9 mouse cellular contexts compared by ENCODE assay signal in the genomic region with DNA sequence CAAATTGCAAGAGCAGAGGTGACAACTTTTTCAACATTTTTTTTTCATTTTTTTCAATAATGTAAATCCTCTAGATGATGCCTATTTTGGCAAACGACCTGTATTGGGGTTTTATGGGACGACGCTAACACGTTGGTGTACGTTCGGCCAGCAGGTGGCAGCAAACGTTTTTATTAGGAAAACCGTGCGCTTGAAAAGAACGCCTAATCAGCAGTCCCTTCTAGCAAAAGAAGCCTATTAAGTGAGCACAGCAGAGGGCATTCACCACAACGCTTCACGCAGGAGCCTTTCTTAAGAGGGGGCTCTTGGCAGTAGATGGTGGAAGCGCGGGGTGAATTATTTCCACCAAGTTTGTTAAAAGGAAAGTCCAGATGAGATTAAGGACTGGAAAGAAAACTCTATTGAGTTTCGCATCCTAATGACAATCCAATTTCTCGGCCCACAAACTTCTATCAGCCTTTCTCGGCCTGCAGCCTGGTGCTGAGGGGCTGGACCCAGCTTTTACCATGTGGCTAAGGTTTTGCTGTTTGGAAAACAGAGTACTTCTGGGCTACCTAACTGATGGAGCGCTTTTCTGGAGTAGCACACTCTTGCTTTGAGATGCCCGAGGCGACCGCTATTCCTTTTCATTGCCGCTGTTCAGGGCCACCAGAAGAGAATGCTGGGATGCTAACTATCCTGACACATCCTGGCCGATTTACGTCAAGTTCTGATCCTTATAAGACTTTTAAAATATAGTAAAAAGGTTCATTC.
DNase-seq lines count a peak whose midpoint lies in the region; ATAC-seq and TF ChIP-seq lines count a peak whose summit lies in the region.
"Had no signal": no experiment of that assay in that cellular context is flagged by ENCODE, and none has a peak within 500 bp of the region (broad histone marks: within the 10 kb centered on the region; RNA-seq: fewer than 3 reads in every experiment).

No protein-coding gene starts in this region.

- H3K27ac ChIP-seq in ES-E14 (ENCODE audit: insufficient read depth, low read depth, low read length, poor library complexity, severe bottlenecking): no peak overlapping the region
- 0 out of 2 replicates have a peak overlapping the region, but pooled peaks have one; percentile 7 for H3K27ac ChIP-seq in forebrain, embryonic 15.5 days (replicated peaks)
- H3K27ac ChIP-seq in hindbrain, embryonic 10.5 days: no peak overlapping the region
- H3K27ac ChIP-seq in layer of hippocampus, adult 2 months: peak overlapping the region; percentile 64
- H3K27ac ChIP-seq in lung, postnatal 0 days (ENCODE audit: low read length): no peak overlapping the region
- H3K27ac ChIP-seq: limb, embryonic 15.5 days had no signal

- H3K9me3 ChIP-seq in ES-E14 (ENCODE audit: control insufficient read depth, insufficient read depth, low read depth, low read length): no peaks in the 10 kb centered on the region
- no peaks in the 10 kb centered on the region for H3K9me3 ChIP-seq in forebrain, embryonic 15.5 days
- no peaks in the 10 kb centered on the region for H3K9me3 ChIP-seq in hindbrain, embryonic 10.5 days
- H3K9me3 ChIP-seq in lung, postnatal 0 days (ENCODE audit: low read length): no peaks in the 10 kb centered on the region
- H3K9me3 ChIP-seq: limb, embryonic 15.5 days had no signal

- peak; percentile 90 for TF ChIP-seq CTCF in layer of hippocampus, adult 2 months (conservative IDR thresholded peaks at IDR 0.05)
- TF ChIP-seq CTCF in lung, postnatal 0 days (IDR thresholded peaks at IDR 0.05): peak; percentile 84

- peak; percentile 90 for ATAC-seq in forebrain, embryonic 15.5 days (replicated peaks)
- ATAC-seq in lung, postnatal 0 days: peak; percentile 63

- no peak overlapping the region; the same call in 1 of the 2 replicates for H3K4me2 ChIP-seq in forebrain, embryonic 15.5 days (replicated peaks)
- H3K4me2 ChIP-seq in lung, postnatal 0 days (replicated peaks; ENCODE audit: low read depth, low read length): no peak overlapping the region
- H3K4me2 ChIP-seq: limb, embryonic 15.5 days had no signal

- peak; percentile 68 for DNase-seq in ES-E14 (ENCODE audit: low read depth, low spot score)
- DNase-seq in c-Kit-positive CD71-positive TER-119-negative erythroid progenitor cells, embryonic 14.5 days (ENCODE audit: low read depth): peak; percentile 43
- peak; percentile 84 for DNase-seq in hindbrain, embryonic 10.5 days (ENCODE audit: low spot score)
- peak; percentile 87 to 90 for DNase-seq in layer of hippocampus, adult 2 months (ENCODE audit: low spot score in 2 of 2)
- DNase-seq in lung, postnatal 0 days (ENCODE audit: low spot score): peak; percentile 93
- peak; percentile 97 for DNase-seq in retina, embryonic 14.5 days (ENCODE audit: low spot score)
- peak; percentile 73 for DNase-seq in thymus, postnatal 25 days

- H3K9ac ChIP-seq in ES-E14 (ENCODE audit: insufficient read depth, low read depth, low read length, poor library complexity, severe bottlenecking): no peak overlapping the region
- H3K9ac ChIP-seq in forebrain, embryonic 15.5 days (replicated peaks): no peak overlapping the region
- no peak overlapping the region for H3K9ac ChIP-seq in lung, postnatal 0 days (replicated peaks; ENCODE audit: low read depth)
- H3K9ac ChIP-seq: limb, embryonic 15.5 days had no signal

- H3K4me3 ChIP-seq in ES-E14 (ENCODE audit: insufficient read depth in 1 of 2, low read depth in 1 of 2, low read length in 2 of 2, poor library complexity in 1 of 2, severe bottlenecking in 1 of 2): no peak overlapping the region
- H3K4me3 ChIP-seq in forebrain, embryonic 15.5 days: no peak overlapping the region
- no peak overlapping the region for H3K4me3 ChIP-seq in hindbrain, embryonic 10.5 days
- no peak overlapping the region for H3K4me3 ChIP-seq in layer of hippocampus, adult 2 months
- no peak overlapping the region for H3K4me3 ChIP-seq in lung, postnatal 0 days (ENCODE audit: low read depth, low read length)
- H3K4me3 ChIP-seq: limb, embryonic 15.5 days had no signal

- WGBS in forebrain, embryonic 15.5 days: 12% methylated on average over 24 of the region's 24 CpGs
- 38% methylated on average over 24 of the region's 24 CpGs for WGBS in hindbrain, embryonic 10.5 days
- WGBS in lung, postnatal 0 days: 40% methylated on average over 24 of the region's 24 CpGs

- in situ Hi-C loops in ES-E14 (cut with MboI; ENCODE audit: low sequenced_read_pairs in 2 of 2, unreplicated experiment in 2 of 2): no loop called here

- H3K36me3 ChIP-seq in ES-E14 (ENCODE audit: control insufficient read depth, insufficient read depth, low read length, poor library complexity, severe bottlenecking): no peaks in the 10 kb centered on the region
- H3K36me3 ChIP-seq in forebrain, embryonic 15.5 days: no peaks in the 10 kb centered on the region
- no peaks in the 10 kb centered on the region for H3K36me3 ChIP-seq in hindbrain, embryonic 10.5 days
- H3K36me3 ChIP-seq in lung, postnatal 0 days (ENCODE audit: insufficient read depth, low read length): no peaks in the 10 kb centered on the region
- H3K36me3 ChIP-seq: limb, embryonic 15.5 days had no signal

- TF ChIP-seq EP300 in lung, postnatal 0 days (IDR thresholded peaks at IDR 0.05): 0 out of 2 replicates have a peak, but pooled peaks have one; percentile 8

- H3K27me3 ChIP-seq in forebrain, embryonic 15.5 days: no peaks in the 10 kb centered on the region
- H3K27me3 ChIP-seq in hindbrain, embryonic 10.5 days (ENCODE audit: insufficient read depth, poor library complexity, severe bottlenecking): no peaks in the 10 kb centered on the region
- no peaks in the 10 kb centered on the region for H3K27me3 ChIP-seq in lung, postnatal 0 days (replicated peaks; ENCODE audit: insufficient read depth, low read length)
- H3K27me3 ChIP-seq: limb, embryonic 15.5 days had no signal

- H3K4me1 ChIP-seq in ES-E14 (ENCODE audit: control insufficient read depth in 2 of 2, insufficient read depth in 2 of 2, low read length in 2 of 2, poor library complexity in 1 of 2): no peaks in the 10 kb centered on the region
- H3K4me1 ChIP-seq in forebrain, embryonic 15.5 days: peaks cover 5% of the 10 kb centered on the region
- H3K4me1 ChIP-seq in hindbrain, embryonic 10.5 days (replicated peaks): peaks cover 11% of the 10 kb centered on the region; the same call in 1 of the 2 replicates
- peaks cover 5% of the 10 kb centered on the region; the same call in 1 of the 2 replicates for H3K4me1 ChIP-seq in lung, postnatal 0 days (ENCODE audit: insufficient read depth, low read depth, low read length)
- H3K4me1 ChIP-seq: limb, embryonic 15.5 days had no signal

TF ChIP-seq in ES-E14, 5 proteins besides CTCF, POLR2A, EP300 and RAD21:
- TF ChIP-seq ZNF384 (IDR thresholded peaks at IDR 0.05; ENCODE audit: low read depth, low read length): no peak
- TF ChIP-seq HCFC1 (IDR thresholded peaks at IDR 0.05; ENCODE audit: borderline replicate concordance, insufficient read depth, low read length): no peak
- peak; percentile 91 for TF ChIP-seq ZC3H11A (IDR thresholded peaks at IDR 0.05; ENCODE audit: borderline replicate concordance, low read depth, low read length)
- peak; percentile 94 for TF ChIP-seq MAFK (IDR thresholded peaks at IDR 0.05; ENCODE audit: insufficient read depth, low read depth, low read length)
TF ChIP-seq in ES-E14: peak in this region for 2.

Comparison
In these comparisons a context has a peak if more than half of its experiments do, and no peak if none do; other contexts are left out.
1. DNase-seq: peak in every context shown above with its lines; median percentile 97 in retina, embryonic 14.5 days; 93 in lung, postnatal 0 days; 88 in layer of hippocampus, adult 2 months; 84 in hindbrain, embryonic 10.5 days; 73 in thymus, postnatal 25 days; 68 in ES-E14; 43 in c-Kit-positive CD71-positive TER-119-negative erythroid progenitor cells, embryonic 14.5 days.
2. H3K27ac ChIP-seq: peak in forebrain, embryonic 15.5 days (single experiment) and layer of hippocampus, adult 2 months (single experiment); none in ES-E14 (single experiment), hindbrain, embryonic 10.5 days (single experiment) and lung, postnatal 0 days (single experiment).